Mouse (Mus musculus) embryonic stem cell, embryonic (primary cell): ENCODE measurements around the gene Gja8.

Source experiments
- CTCF ChIA-PET, 4 experiments: fragments of 300-600 bp in 2 of 4; fragments of 350-600 bp in 2 of 4; sonication (Branson Sonifier 250); formaldehyde crosslinking; loops; one replicate each; lab custom pipeline; 2022; ENCODE audit warnings: inconsistent platforms in 2 of 4; lab: Charles Lee
- POLR2A ChIA-PET, 4 experiments: fragments of 300-600 bp in 2 of 4; fragments of 350-600 bp in 2 of 4; sonication (Branson Sonifier 250); formaldehyde crosslinking; loops; one replicate each; lab custom pipeline; 2022; ENCODE audit warnings: antibody characterized with exemption in 4 of 4, inconsistent platforms in 1 of 4; lab: Charles Lee

Gja8 gene

GRCm38 (mm10) chr3:96902336-96902999, 23.4 kb downstream of the Gja8 start:
- POLR2A ChIA-PET, result interaction anchor here in 1 of 4 experiments (0.7 kb wide), 1 partner anchor 173 kb away, joined by 4 read pairs; no protein-coding TSS in a partner anchor
- CTCF ChIA-PET, result interaction anchor here in 1 of 4 experiments (0.6 to 0.7 kb wide), 2 partner anchors 26 to 170 kb away, joined by 3 to 4 read pairs; no protein-coding TSS in a partner anchor

DNA sequence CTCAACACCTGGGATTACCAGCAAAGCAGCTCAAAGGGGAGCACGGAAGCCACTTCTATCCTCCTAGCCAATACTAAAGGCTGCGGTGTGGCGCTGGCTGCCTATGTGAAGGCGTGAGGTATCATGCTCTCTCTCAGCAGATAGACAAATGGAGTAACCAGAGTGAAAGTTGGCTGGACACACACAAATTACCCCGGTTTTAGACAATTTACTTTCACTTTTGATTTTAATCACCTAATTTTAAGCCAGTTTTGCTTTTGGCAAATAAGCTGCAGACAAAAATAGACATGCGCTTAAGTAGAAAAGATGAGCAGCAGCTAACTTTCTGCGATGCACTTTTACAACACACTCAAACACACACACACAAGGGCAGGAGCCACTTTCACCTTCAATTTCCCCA, 42.1 kb downstream of the Gja8 start:
- ChIA-PET CTCF (interaction anchor here in 1 of 4 experiments (1.0 kb wide), 1 partner anchor 13 kb away, joined by 3 read pairs; no protein-coding TSS in a partner anchor), POLR2A (interaction anchor here in 2 of 4 experiments (1.1 to 1.7 kb wide), 2 partner anchors 9 to 13 kb away, joined by 4 read pairs; no protein-coding TSS in a partner anchor)

- POLR2A ChIA-PET, result interaction anchor here in 3 of 4 experiments (0.6 to 1.9 kb wide), 5 partner anchors 10 to 376 kb away, joined by 3 to 6 read pairs (median 4); no protein-coding TSS in a partner anchor
- CTCF ChIA-PET, result interaction anchor here in 2 of 4 experiments (0.6 kb wide), 2 partner anchors 93 to 135 kb away, joined by 3 to 4 read pairs; no protein-coding TSS in a partner anchor
These were observed 43.6 kb downstream of the Gja8 start for GRCm38 (mm10) chr3:96882061-96882849.

GRCm38 (mm10) chr3:96881557-96881956, 44.3 kb downstream of the Gja8 start:
- CTCF ChIA-PET, result interaction anchor here in 2 of 4 experiments (0.6 kb wide), 2 partner anchors 93 to 134 kb away, joined by 3 to 4 read pairs; no protein-coding TSS in a partner anchor
- POLR2A ChIA-PET, result interaction anchor here in 3 of 4 experiments (0.6 to 1.9 kb wide), 6 partner anchors 10 to 377 kb away, joined by 3 to 6 read pairs (median 4); no protein-coding TSS in a partner anchor

GRCm38 (mm10) chr3:96880385-96880784, 45.4 kb downstream of the Gja8 start:
- ChIA-PET POLR2A (interaction anchor here in 1 of 4 experiments (0.5 to 1.2 kb wide), 2 partner anchors 12 to 145 kb away, joined by 3 to 4 read pairs; no protein-coding TSS in a partner anchor), CTCF (no interaction called here)

DNA sequence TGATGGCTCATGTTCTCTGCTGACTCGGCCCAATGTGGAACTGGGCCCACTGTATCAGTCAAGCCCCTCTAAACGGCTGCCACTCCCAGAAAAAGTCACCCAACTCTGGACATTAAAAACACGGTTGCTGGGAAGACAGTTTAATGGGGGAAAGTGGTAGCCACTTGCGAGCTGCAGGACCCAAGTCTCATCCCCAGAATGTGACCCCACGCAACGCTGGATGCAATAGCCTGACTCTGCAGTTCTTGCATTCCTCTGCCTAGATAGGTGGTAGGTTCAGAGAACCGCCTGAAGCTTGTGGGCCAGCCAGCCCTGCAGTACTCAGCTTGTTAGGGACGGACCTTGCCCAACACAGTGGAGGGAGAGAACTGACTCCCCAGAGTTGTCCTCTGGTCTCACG, 46.3 kb downstream of the Gja8 start:
- ChIA-PET CTCF (no interaction called here), POLR2A (no interaction called here)

- ChIA-PET CTCF (no interaction called here), POLR2A (interaction anchor here in 2 of 4 experiments (0.6 to 1.5 kb wide), 5 partner anchors 9 to 147 kb away, joined by 3 to 4 read pairs (median 3); no protein-coding TSS in a partner anchor)
These were observed 50.8 kb downstream of the Gja8 start for GRCm38 (mm10) chr3:96874808-96875571.

GRCm38 (mm10) chr3:96872501-96872900, 53.3 kb downstream of the Gja8 start:
- ChIA-PET POLR2A (no interaction called here), CTCF (no interaction called here)

GRCm38 (mm10) chr3:96871070-96871469, 54.8 kb downstream of the Gja8 start:
- ChIA-PET POLR2A (no interaction called here), CTCF (interaction anchor here in 1 of 4 experiments (0.6 kb wide), 1 partner anchor 927 kb away, joined by 4 read pairs; no protein-coding TSS in a partner anchor)

- CTCF ChIA-PET, result no interaction called here
These were observed 55.5 kb downstream of the Gja8 start for GRCm38 (mm10) chr3:96870270-96870669.

DNA sequence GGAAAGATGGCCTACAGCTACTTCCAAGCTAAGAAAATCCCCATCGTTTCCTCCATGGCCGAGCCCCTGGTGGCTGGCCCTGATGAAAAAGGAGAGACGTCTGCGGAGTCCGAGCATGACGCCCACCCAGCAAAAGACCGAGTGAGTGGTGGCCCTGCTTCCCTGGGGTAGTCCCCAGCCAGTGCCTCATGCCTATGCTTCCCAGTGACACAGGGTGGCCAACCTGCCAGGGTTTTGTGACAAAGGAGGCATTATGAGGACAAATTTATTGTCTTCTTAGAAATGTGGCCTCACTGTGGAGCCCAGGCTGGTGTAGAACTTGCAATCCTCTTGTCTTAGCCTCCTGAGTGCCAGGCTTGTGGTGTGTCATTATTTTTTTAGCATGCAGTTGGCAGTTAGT, 56.7 kb downstream of the Gja8 start:
- ChIA-PET CTCF (no interaction called here), POLR2A (interaction anchor here in 1 of 4 experiments (1.8 kb wide), 1 partner anchor 61 kb away, joined by 9 read pairs; no protein-coding TSS in a partner anchor)

More at GRCm38 (mm10) chr3:96870270-96870669, 55.5 kb downstream of the Gja8 start:
- POLR2A ChIA-PET, result no interaction called here

- POLR2A ChIA-PET, result interaction anchor here in 2 of 4 experiments (0.9 to 1.8 kb wide), 3 partner anchors 23 to 60 kb away, joined by 3 to 9 read pairs (median 3); partner anchors contain the start of gene Gpr89 (in 1 of the 2)
- CTCF ChIA-PET, result no interaction called here
These were observed 57.3 kb downstream of the Gja8 start for GRCm38 (mm10) chr3:96868566-96868965.

- ChIA-PET CTCF (no interaction called here), POLR2A (interaction anchor here in 2 of 4 experiments (0.5 to 1.8 kb wide), 6 partner anchors 18 to 255 kb away, joined by 3 to 9 read pairs (median 3); partner anchors contain the start of genes Cd160 (in 1 of the 2), Gpr89 (in 1 of the 2) and Pdzk1 (in 1 of the 2))
These were observed 58.0 kb downstream of the Gja8 start for GRCm38 (mm10) chr3:96867863-96868262.
